Mouse (Mus musculus): ENCODE measurements around the gene Sh3bgrl3. TPM values are rescaled to one million over a fixed set of nuclear protein-coding genes. Genes with fewer than 3 reads are reported as not detected.

Gene Sh3bgrl3
- total RNA-seq (2012; rRNA removed) (122 and 126 TPM in 2 replicates), polyA plus RNA-seq (2012; ENCODE audit: insufficient read depth in 1 of 2, insufficient read length in 2 of 2, low read depth in 1 of 2, low replicate concordance in 2 of 2, missing spikeins in 1 of 2) (100 to 1,000 TPM in 1 of 2 experiments, not detected in 1; 414 TPM)

- H3K9me3 ChIP-seq (replicated peaks; ENCODE audit: insufficient read depth, low read length): no peaks in the 10 kb centered on the region
- no peaks in the 10 kb centered on the region for H3K27me3 ChIP-seq (ENCODE audit: control insufficient read depth in 1 of 2, insufficient read depth in 2 of 2, low read length in 2 of 2)
- DNase-seq (ENCODE audit: low read depth, low spot score): peak; percentile 93
- H3K9ac ChIP-seq (ENCODE audit: control insufficient read depth, low read depth, low read length, poor library complexity, severe bottlenecking): peak within 1 kb of the TSS; percentile 95
- peaks cover 1 to 30% of the 10 kb centered on the region in 2 experiments; a peak in 2 of 4 replicates for H3K36me3 ChIP-seq (ENCODE audit: control insufficient read depth in 1 of 2, insufficient read depth in 2 of 2, low read length in 2 of 2)
- peak within 1 kb of the TSS; percentile 81 for H3K27ac ChIP-seq (ENCODE audit: control insufficient read depth, low read depth, low read length)
- TF ChIP-seq SIN3A (IDR thresholded peaks at IDR 0.05; ENCODE audit: low read length): peak; percentile 70
- peak; percentile 87 to 91 for TF ChIP-seq POLR2A (IDR thresholded peaks at IDR 0.05; ENCODE audit: control insufficient read depth in 1 of 2, insufficient read depth in 1 of 2, low read depth in 1 of 2, low read length in 2 of 2, poor library complexity in 1 of 2)
- peak; percentile 82 for TF ChIP-seq TBP (IDR thresholded peaks at IDR 0.05; ENCODE audit: low read depth, low read length)
- peak; percentile 80 for TF ChIP-seq NELFE (IDR thresholded peaks at IDR 0.05; ENCODE audit: low read depth, low read length)
- TF ChIP-seq HCFC1 (IDR thresholded peaks at IDR 0.05; ENCODE audit: low read depth, low read length): peak; percentile 76
- TF ChIP-seq ZMIZ1 (IDR thresholded peaks at IDR 0.05; ENCODE audit: low read depth, low read length): peak; percentile 90
- TF ChIP-seq MAZ (IDR thresholded peaks at IDR 0.05; ENCODE audit: low read depth, low read length): peak; percentile 70; the same call in 1 of the 2 replicates
- 0 out of 2 replicates have a peak, but pooled peaks have one; percentile 79 for TF ChIP-seq UBTF (IDR thresholded peaks at IDR 0.05; ENCODE audit: borderline replicate concordance, insufficient read depth, low read depth, low read length)
- 0 out of 2 replicates have a peak, but pooled peaks have one; percentile 27 for TF ChIP-seq MAX (IDR thresholded peaks at IDR 0.05; ENCODE audit: low read length)
- TF ChIP-seq TCF12 (IDR thresholded peaks at IDR 0.05; ENCODE audit: low read depth, low read length): peak; percentile 40
- peak; percentile 75 for TF ChIP-seq MXI1 (IDR thresholded peaks at IDR 0.05; ENCODE audit: low read depth, low read length)
- no peak; a peak in 1 of 4 replicates for TF ChIP-seq EP300 (IDR thresholded peaks at IDR 0.05; ENCODE audit: low read depth in 1 of 2, low read length in 2 of 2)
- 0 out of 2 replicates have a peak, but pooled peaks have one; percentile 25 for TF ChIP-seq USF1 (IDR thresholded peaks at IDR 0.05; ENCODE audit: low read depth, low read length)
- no peak for TF ChIP-seq ZNF384 (IDR thresholded peaks at IDR 0.05; ENCODE audit: low read depth, low read length)
- no peak for TF ChIP-seq KAT2A (conservative IDR thresholded peaks at IDR 0.05; ENCODE audit: low read depth, low read length)
- TF ChIP-seq POLR2AphosphoS2 (IDR thresholded peaks at IDR 0.05; ENCODE audit: low read length): peak; percentile 87
- TF ChIP-seq ETS1 (IDR thresholded peaks at IDR 0.05; ENCODE audit: low read depth, low read length): 0 out of 2 replicates have a peak, but pooled peaks have one; percentile 32
- TF ChIP-seq NRF1 (IDR thresholded peaks at IDR 0.05; ENCODE audit: insufficient read depth, low read depth, low read length, poor library complexity, severe bottlenecking): peak; percentile 73
- peak; percentile 76 for TF ChIP-seq ELF1 (IDR thresholded peaks at IDR 0.05; ENCODE audit: low read depth, low read length)
- TF ChIP-seq GABPA (IDR thresholded peaks at IDR 0.05; ENCODE audit: low read depth, low read length): no peak
- H3K4me1 ChIP-seq (ENCODE audit: control insufficient read depth in 1 of 2, insufficient read depth in 2 of 2, low read length in 2 of 2): peaks cover 10 to 39% of the 10 kb centered on the region in 2 experiments
- peak within 1 kb of the TSS; percentile 82 to 92 for H3K4me3 ChIP-seq (ENCODE audit: control insufficient read depth in 1 of 2, insufficient read depth in 1 of 2, low read depth in 2 of 2, low read length in 2 of 2)
- peaks cover 15% of the 10 kb centered on the region for H3K79me2 ChIP-seq (ENCODE audit: control insufficient read depth, insufficient read depth, low read length, poor library complexity)
Measured at GRCm38 (mm10) chr4:134128221-134128982, at the start of gene Sh3bgrl3. Sh3bgrl3 (minus strand) TSS chr4:134128789.

Measured in MEL (cell line).